Mouse (Mus musculus) layer of hippocampus, adult 11-12 months (tissue): Measurements from ENCODE around the gene Cnot6l.
A peak's percentile ranks its signal among the peaks of the same experiment; 100 is the strongest.

Experiments
- DNase-seq: peaks from one replicate; pipeline ENCODE4 v3.0.0; 2022; ENCODE audit warnings: low spot score

The Cnot6l gene

GRCm38 (mm10) chr5:96161578-96162398 is 2.2 kb downstream of the Cnot6l start:
- DNase-seq, result peak; percentile 69

GRCm38 (mm10) chr5:96161263-96161577 is 2.8 kb downstream of the Cnot6l start:
- DNase-seq, result no peak

GRCm38 (mm10) chr5:96160467-96161262 is 3.3 kb downstream of the Cnot6l start:
- DNase-seq, result no peak

GRCm38 (mm10) chr5:96142351-96142750 is 21.6 kb downstream of the Cnot6l start:
- DNase-seq, result no peak

GRCm38 (mm10) chr5:96130683-96131082 is 33.3 kb downstream of the Cnot6l start:
- DNase-seq, result no peak

GRCm38 (mm10) chr5:96126856-96127255 is 37.1 kb downstream of the Cnot6l start:
- no peak for DNase-seq

- DNase-seq, result no peak
These were observed 49.0 kb downstream of the Cnot6l start for GRCm38 (mm10) chr5:96114943-96115342.

GRCm38 (mm10) chr5:96104644-96105043 is 59.3 kb downstream of the Cnot6l start:
- no peak for DNase-seq

- DNase-seq, result no peak
These were observed 72.5 kb downstream of the Cnot6l start for GRCm38 (mm10) chr5:96091468-96091867.

GRCm38 (mm10) chr5:96085324-96085723 is 78.6 kb downstream of the Cnot6l start:
- DNase-seq, result no peak

GRCm38 (mm10) chr5:96079026-96079425 is 84.9 kb downstream of the Cnot6l start:
- no peak for DNase-seq

GRCm38 (mm10) chr5:96065591-96065990 is 98.4 kb downstream of the Cnot6l start:
- DNase-seq, result no peak

GRCm38 (mm10) chr5:96042492-96042891 is 121.5 kb downstream of the Cnot6l start:
- DNase-seq, result no peak

GRCm38 (mm10) chr5:96041507-96042104 is 122.4 kb downstream of the Cnot6l start:
- DNase-seq, result no peak

GRCm38 (mm10) chr5:96039188-96039840 is 124.7 kb downstream of the Cnot6l start:
- DNase-seq, result no peak

GRCm38 (mm10) chr5:96037684-96038121 is 126.3 kb downstream of the Cnot6l start:
- DNase-seq, result no peak

GRCm38 (mm10) chr5:96036125-96036672 is 127.8 kb downstream of the Cnot6l start:
- DNase-seq, result peak; percentile 17

GRCm38 (mm10) chr5:96034101-96034500 is 129.9 kb downstream of the Cnot6l start:
- DNase-seq, result no peak

- peak; percentile 47 for DNase-seq
These were observed 134.2 kb downstream of the Cnot6l start for GRCm38 (mm10) chr5:96029821-96030220.
